Mouse (Mus musculus) hindbrain, embryonic 14.5 days (tissue): ENCODE results near the gene Tgfbr3. TPM values are rescaled to one million over a fixed set of nuclear protein-coding genes. Genes with fewer than 3 reads are reported as not detected.

Experiments
- ATAC-seq: fragments of 200-750 bp; cut with Nextera tagmentation; 2 replicates; pipeline ENCODE4 v1.8.0; 2017; ENCODE audit warnings: moderate number of reproducible peaks, mild to moderate bottlenecking, moderate TSS enrichment, moderate library complexity; ENCODE audit not compliant: low FRiP score
- DNase-seq: peaks from one replicate; pipeline ENCODE4 v3.0.0-alpha.2; 2015; ENCODE audit warnings: low spot score
- H3K27ac ChIP-seq: fragments of 300-500 bp; sonication (generic); 2 replicates; pipeline ENCODE4 v1.5.1; 2014; ENCODE audit warnings: mild to moderate bottlenecking, moderate library complexity
- H3K27me3 ChIP-seq: fragments of 300-500 bp; sonication (generic); 2 replicates; pipeline ENCODE4 v1.6.1; 2014; ENCODE audit warnings: mild to moderate bottlenecking, low read length, mixed read lengths; ENCODE audit not compliant: control insufficient read depth, insufficient read depth
- H3K36me3 ChIP-seq: fragments of 300-500 bp; sonication (generic); replicated peaks from 2 replicates; pipeline ENCODE4 v1.6.1; 2014; ENCODE audit not compliant: control insufficient read depth, insufficient read depth
- H3K4me1 ChIP-seq: fragments of 300-500 bp; sonication (generic); replicated peaks from 2 replicates; pipeline ENCODE4 v1.6.1; 2014; ENCODE audit warnings: antibody characterized with exemption, low read length, mixed read lengths; ENCODE audit not compliant: control insufficient read depth, insufficient read depth
- H3K4me2 ChIP-seq: fragments of 300-500 bp; sonication (generic); replicated peaks from 2 replicates; pipeline ENCODE4 v1.6.1; 2014; ENCODE audit warnings: mild to moderate bottlenecking, moderate library complexity
- H3K4me3 ChIP-seq: fragments of 300-500 bp; sonication (generic); replicated peaks from 2 replicates; pipeline ENCODE4 v1.5.1; 2014; ENCODE audit warnings: mild to moderate bottlenecking, low read length
- H3K9ac ChIP-seq: fragments of 300-500 bp; sonication (generic); 2 replicates; pipeline ENCODE4 v1.6.1; 2014
- H3K9me3 ChIP-seq: fragments of 300-500 bp; sonication (generic); 2 replicates; pipeline ENCODE4 v1.6.1; 2016; ENCODE audit warnings: low read length; ENCODE audit not compliant: control insufficient read depth
- WGBS: fragments of 180-500 bp; shearing (Covaris S2); extraction: QIAGEN DNeasy Blood & Tissue Kit; methylation state at CpG from one replicate; pipeline ENCODE4 v1.1.7; 2014; 5-methylcytosine and 5-hydroxymethylcytosine counted together
- polyA plus RNA-seq: library from polyadenylated mRNA; unstranded; fragments of >200 nt; fragmentation: Nextera tagmentation; extraction: Ambion mirVana; gene quantifications from 2 replicates; pipeline ENCODE4 v1.2.1, GENCODE M21; 2014

Gene Tgfbr3
- polyA plus RNA-seq, 1 experiment from 2014 or later: 7.1 TPM

DNA sequence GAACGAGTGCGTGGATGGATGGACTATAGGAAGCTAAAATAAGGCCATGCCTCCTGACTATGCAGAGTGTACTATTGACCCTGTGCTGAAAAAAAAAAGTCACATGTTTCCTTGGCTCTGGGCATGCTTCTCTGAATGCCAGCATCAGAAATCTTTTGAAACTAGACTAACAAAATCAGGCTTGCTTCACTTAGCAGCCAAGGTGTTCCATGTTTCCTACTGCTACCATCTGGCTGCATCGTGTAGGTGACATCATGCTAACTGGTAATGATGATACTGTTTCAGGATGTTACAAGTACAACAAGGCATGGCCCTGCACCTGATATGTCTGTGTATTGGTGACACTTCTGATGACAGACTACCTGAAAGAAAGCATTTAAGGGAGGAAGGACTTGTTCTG is 189.8 kb downstream of the Tgfbr3 start:
- Histone ChIP-seq H3K4me2 (no peak overlapping the region), H3K27ac (no peak overlapping the region), H3K9ac (no peak overlapping the region), H3K4me3 (no peak overlapping the region), H3K36me3 (no peaks in the 10 kb centered on the region), H3K27me3 (no peaks in the 10 kb centered on the region), H3K4me1 (no peaks in the 10 kb centered on the region; the same call in 1 of the 2 replicates), H3K9me3 (no peaks in the 10 kb centered on the region)
- 92% methylated on average over 3 of the region's 3 CpGs for WGBS
- DNase-seq (no peak), ATAC-seq (no peak)

DNA sequence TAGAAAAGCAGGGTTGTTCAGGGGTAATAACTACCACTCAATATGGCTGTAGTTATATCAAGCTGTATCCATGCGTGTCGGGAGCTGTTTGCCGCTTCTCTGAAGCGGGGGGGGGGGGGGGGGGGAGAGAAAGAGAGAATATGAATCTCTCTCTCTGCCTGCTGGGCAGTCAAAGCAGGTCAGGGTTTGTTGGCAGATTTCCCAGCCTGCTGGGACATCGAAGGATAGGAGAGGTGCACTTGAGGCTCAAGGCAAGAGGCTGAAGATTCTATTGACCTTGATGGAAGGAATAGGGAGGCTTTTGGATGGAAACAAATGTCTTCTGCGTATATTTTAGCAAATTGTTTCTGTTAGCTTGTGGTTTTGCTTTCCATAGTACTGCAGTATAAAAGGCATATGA is 190.4 kb downstream of the Tgfbr3 start:
- WGBS: 37% methylated on average over 6 of the region's 6 CpGs
- H3K27ac ChIP-seq: no peak overlapping the region
- no peak overlapping the region for H3K9ac ChIP-seq

DNA sequence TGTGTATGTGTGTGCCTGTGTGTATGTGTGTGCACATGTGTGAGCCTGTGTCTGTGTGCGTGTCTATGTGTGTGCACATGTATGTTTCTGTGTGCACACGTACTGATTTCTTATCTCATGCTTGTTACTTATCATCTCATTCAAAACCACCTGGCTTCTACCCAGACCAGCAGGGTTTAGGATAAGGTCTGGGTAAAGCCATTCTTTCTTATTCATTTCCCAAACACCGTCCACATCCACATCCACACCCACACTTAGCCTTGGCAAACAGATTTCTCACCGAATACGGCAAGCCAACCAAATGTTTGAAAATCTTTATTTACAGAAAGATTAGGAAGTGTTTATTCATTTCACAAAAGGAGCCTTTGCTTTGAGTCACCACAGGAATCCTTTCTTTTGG is 191.4 kb downstream of the Tgfbr3 start:
- Histone ChIP-seq H3K4me1 (no peaks in the 10 kb centered on the region), H3K9me3 (no peaks in the 10 kb centered on the region), H3K36me3 (no peaks in the 10 kb centered on the region), H3K27ac (no peak overlapping the region), H3K9ac (no peak overlapping the region), H3K4me2 (no peak overlapping the region), H3K27me3 (no peaks in the 10 kb centered on the region), H3K4me3 (no peak overlapping the region)
- no peak for ATAC-seq
- no peak for DNase-seq
- WGBS: 83% methylated on average over 5 of the region's 5 CpGs

More for the DNA sequence above, 190.4 kb downstream of the Tgfbr3 start:
- H3K4me3 ChIP-seq: no peak overlapping the region
- H3K4me2 ChIP-seq: no peak overlapping the region
- no peaks in the 10 kb centered on the region; the same call in 1 of the 2 replicates for H3K4me1 ChIP-seq
- H3K36me3 ChIP-seq: no peaks in the 10 kb centered on the region
- ATAC-seq: no peak
- DNase-seq: no peak
- H3K27me3 ChIP-seq: no peaks in the 10 kb centered on the region
- H3K9me3 ChIP-seq: no peaks in the 10 kb centered on the region

DNA sequence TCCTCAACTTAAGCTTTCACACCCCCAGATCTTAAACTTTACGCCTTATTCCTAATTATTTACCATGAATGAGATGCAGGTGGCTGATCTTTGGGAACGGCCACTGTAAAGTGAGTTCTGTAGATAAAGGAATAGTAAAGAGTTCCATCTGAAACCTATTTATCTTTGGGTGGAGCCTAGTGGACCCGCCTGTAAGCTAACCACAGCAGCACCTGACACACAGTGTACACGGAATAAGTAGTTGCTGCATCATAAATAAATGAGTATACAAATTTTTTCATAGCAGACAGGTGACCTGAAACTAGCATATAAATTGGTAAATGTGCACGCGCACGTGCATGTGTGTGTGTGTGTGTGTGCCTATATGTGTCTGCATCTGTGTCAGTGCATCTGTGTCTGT is 192.1 kb downstream of the Tgfbr3 start:
- no peak overlapping the region for H3K27ac ChIP-seq
- WGBS: 86% methylated on average over 7 of the region's 7 CpGs
- H3K27me3 ChIP-seq: no peaks in the 10 kb centered on the region
- H3K36me3 ChIP-seq: no peaks in the 10 kb centered on the region
- H3K4me2 ChIP-seq: no peak overlapping the region
- ATAC-seq (no peak), DNase-seq (no peak)
- no peaks in the 10 kb centered on the region for H3K9me3 ChIP-seq
- no peak overlapping the region for H3K4me3 ChIP-seq
- H3K4me1 ChIP-seq: no peaks in the 10 kb centered on the region
- H3K9ac ChIP-seq: no peak overlapping the region

DNA sequence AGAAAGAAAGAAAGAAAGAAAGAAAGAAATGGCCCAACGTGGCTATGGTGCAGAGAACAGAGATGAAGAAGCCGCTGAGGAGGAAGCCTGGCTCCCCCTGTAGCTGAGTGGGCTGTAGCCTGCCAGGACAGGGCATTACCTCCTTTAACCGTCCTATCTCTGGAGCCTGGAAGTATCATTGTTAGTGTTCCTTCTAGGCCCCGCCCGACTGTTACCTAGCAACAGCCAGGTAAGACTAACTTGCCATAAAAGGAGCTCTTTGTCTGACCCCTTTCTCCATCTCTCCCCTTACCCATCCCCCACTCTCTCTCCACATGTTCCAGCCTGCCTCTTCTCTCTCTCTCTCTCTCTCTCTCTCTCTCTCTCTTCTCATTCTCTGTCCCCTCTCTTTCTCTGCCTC is 195.2 kb downstream of the Tgfbr3 start:
- DNase-seq (no peak), ATAC-seq (no peak)
- Histone ChIP-seq H3K27ac (no peak overlapping the region), H3K36me3 (no peaks in the 10 kb centered on the region), H3K9ac (no peak overlapping the region), H3K4me2 (no peak overlapping the region), H3K4me3 (no peak overlapping the region), H3K9me3 (no peaks in the 10 kb centered on the region), H3K4me1 (no peaks in the 10 kb centered on the region), H3K27me3 (no peaks in the 10 kb centered on the region)
- WGBS: 42% methylated on average over 5 of the region's 5 CpGs

DNA sequence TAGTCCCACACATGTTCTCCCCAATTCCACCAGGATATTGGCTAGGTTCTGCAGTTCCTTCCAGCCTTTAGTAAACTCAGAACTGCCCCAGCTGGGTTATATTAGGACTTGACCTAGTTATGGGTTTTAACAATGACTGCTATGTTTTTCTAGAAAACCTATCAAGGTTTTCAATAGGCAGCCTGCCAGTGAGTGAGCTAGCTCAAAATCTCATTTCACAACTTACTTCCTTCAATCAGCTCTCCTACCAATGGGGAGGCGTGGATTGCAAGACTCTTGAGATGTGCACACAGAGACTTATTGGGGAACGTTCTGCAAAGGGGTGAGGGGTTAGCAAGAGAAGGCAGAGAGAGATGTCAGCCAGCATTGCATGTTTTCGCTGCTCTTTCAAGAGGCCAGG is 196.2 kb downstream of the Tgfbr3 start:
- Histone ChIP-seq H3K9me3 (no peaks in the 10 kb centered on the region), H3K27me3 (no peaks in the 10 kb centered on the region), H3K36me3 (no peaks in the 10 kb centered on the region), H3K4me2 (no peak overlapping the region), H3K4me3 (no peak overlapping the region), H3K4me1 (no peaks in the 10 kb centered on the region), H3K9ac (no peak overlapping the region), H3K27ac (no peak overlapping the region)
- WGBS: 88% methylated on average over 3 of the region's 3 CpGs
- no peak for ATAC-seq
- DNase-seq: no peak

DNA sequence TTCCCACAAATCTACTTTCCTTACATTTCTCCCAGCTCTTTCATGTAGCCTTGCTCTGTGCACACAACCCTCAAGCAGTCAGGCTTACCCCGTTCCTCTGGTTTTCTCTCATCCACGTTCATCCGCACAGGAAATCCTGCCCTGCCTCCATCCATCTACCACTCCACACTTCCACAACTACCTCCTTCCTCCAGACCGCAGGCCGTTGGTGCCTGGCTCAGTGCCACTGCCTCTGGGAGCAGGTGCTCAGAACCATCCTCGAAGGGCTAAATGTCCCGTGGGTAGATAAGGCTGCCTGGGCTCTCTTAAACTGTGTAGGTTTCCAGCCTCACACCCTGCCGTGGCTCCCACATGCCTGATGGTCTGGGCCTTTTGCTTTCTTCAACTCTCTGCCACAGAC is 197.3 kb downstream of the Tgfbr3 start:
- no peaks in the 10 kb centered on the region for H3K9me3 ChIP-seq
- H3K9ac ChIP-seq: no peak overlapping the region
- H3K4me2 ChIP-seq: no peak overlapping the region
- H3K4me1 ChIP-seq: peaks cover 3% of the 10 kb centered on the region; the same call in 1 of the 2 replicates
- no peaks in the 10 kb centered on the region for H3K36me3 ChIP-seq
- no peak overlapping the region for H3K27ac ChIP-seq
- ATAC-seq (no peak), DNase-seq (no peak)
- 74% methylated on average over 8 of the region's 8 CpGs for WGBS
- no peak overlapping the region for H3K4me3 ChIP-seq
- H3K27me3 ChIP-seq: no peaks in the 10 kb centered on the region

DNA sequence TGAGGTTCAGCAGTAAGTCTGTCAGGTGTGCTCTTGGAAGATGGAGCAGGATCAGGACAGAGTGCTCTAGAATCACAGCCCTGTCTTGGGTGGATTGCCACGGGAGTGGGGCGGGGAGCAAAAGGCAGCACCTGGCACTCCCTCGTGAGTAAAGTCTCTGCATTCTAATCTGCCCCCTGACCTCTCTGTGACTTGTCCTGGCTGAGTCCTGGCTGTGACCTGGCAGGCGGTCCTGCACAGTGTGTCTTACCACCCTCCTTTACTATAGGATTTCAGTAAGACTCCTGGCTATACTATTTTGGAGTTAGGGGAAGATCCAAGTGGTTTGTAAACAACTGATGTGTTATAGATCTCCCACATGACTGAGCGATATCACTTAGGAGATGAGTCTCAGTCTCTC is 199.5 kb downstream of the Tgfbr3 start:
- Histone ChIP-seq H3K27ac (no peak overlapping the region), H3K36me3 (no peaks in the 10 kb centered on the region), H3K9me3 (no peaks in the 10 kb centered on the region), H3K4me1 (peaks cover 3% of the 10 kb centered on the region; the same call in 1 of the 2 replicates), H3K4me3 (no peak overlapping the region), H3K27me3 (no peaks in the 10 kb centered on the region), H3K9ac (no peak overlapping the region), H3K4me2 (no peak overlapping the region)
- DNase-seq (no peak), ATAC-seq (no peak)
- 46% methylated on average over 5 of the region's 5 CpGs for WGBS

DNA sequence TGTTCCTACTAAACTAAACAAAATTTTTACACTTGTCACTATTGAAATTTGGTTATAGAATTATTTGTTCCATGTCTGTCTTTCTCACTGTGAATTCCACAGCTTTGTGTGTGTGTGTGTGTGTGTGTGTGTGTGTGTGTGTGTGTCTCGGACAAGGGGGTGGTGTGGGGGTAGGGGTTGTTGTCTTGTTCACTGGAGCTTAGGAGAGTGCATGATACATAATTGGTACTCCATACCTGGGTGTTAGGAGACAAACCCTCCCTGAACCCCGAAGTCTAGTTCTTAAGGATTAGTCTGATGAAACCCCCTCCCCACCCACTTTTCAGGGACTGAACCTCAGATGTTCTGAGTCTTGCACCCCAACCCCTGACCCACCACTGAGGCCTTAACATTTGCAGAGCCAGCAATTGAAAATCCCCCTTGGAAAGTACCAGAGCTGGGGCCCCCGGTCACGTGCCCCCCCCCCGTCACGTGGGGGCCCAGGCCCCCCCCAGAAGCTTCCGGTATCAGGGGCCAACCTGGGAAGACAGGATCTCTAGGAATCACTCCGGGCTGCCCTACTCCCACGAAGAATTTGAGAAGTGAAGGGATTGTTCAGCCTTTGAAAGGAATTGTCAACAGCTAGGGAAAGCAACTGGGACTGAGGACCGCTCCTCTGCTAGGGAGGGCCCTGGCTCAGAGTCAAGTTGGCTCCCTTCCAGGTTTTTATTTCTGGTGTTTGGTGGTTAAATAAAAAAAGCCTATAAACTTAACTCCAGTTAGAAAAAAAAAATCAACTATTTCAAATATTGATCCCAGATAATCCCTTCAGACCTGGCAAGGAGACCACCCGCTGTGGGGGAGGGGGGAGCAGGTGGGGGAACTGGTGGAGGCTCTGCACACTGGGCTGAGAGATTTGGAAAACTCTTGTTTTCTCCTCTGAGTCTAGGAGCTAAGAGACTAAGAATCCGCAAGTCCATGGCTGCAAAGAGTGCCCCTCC is 201.3 kb downstream of the Tgfbr3 start:
- Histone ChIP-seq H3K27me3 (no peaks in the 10 kb centered on the region), H3K4me1 (peaks cover 3% of the 10 kb centered on the region; the same call in 1 of the 2 replicates), H3K27ac (peak overlapping the region; percentile 59; the same call in 1 of the 2 replicates), H3K36me3 (no peaks in the 10 kb centered on the region), H3K9ac (no peak overlapping the region), H3K4me2 (0 out of 2 replicates have a peak overlapping the region, but pooled peaks have one; percentile 15), H3K9me3 (no peaks in the 10 kb centered on the region), H3K4me3 (no peak overlapping the region)
- ATAC-seq: peak; percentile 80; the same call in 1 of the 2 replicates
- peak; percentile 80 for DNase-seq
- WGBS: 35% methylated on average over 12 of the region's 12 CpGs
